Mouse (Mus musculus) CH12.LX (cell line): Measurements from ENCODE around the gene Extl2. TPM values are rescaled to one million over a fixed set of nuclear protein-coding genes. Genes with fewer than 3 reads are reported as not detected.
A peak's percentile ranks its signal among the peaks of the same experiment; 100 is the strongest.

ENCODE experiments used
- DNase-seq: peaks from one replicate; pipeline ENCODE4 v3.0.0-alpha.2; 2013; ENCODE audit errors: extremely low read depth
- H3K27ac ChIP-seq: 2 replicates; pipeline ENCODE4 v1.5.1; 2012; ENCODE audit warnings: low read depth, mild to moderate bottlenecking, control low read depth, moderate library complexity; ENCODE audit not compliant: insufficient read depth
- H3K27me3 ChIP-seq: replicated peaks from 2 replicates; pipeline ENCODE3; 2012; ENCODE audit warnings: inconsistent platforms
- H3K36me3 ChIP-seq, 2 experiments: replicated peaks in 1 of 2; 2 replicates each; pipeline versions ENCODE3 to v1.6.1; 2012; ENCODE audit warnings: inconsistent platforms in 1 of 2, low read length in 1 of 2, mild to moderate bottlenecking in 1 of 2, mixed read lengths in 1 of 2, moderate library complexity in 1 of 2; ENCODE audit not compliant: control insufficient read depth in 1 of 2, insufficient read depth in 1 of 2
- H3K4me1 ChIP-seq, 2 experiments: 2 replicates each; pipeline ENCODE4 v1.6.1; 2012; ENCODE audit warnings: inconsistent platforms in 1 of 2, moderate library complexity in 1 of 2; ENCODE audit not compliant: insufficient read depth in 2 of 2, control insufficient read depth in 1 of 2
- H3K4me2 ChIP-seq: 2 replicates; pipeline ENCODE4 v1.6.1; 2012; ENCODE audit warnings: low read depth, mild to moderate bottlenecking, control low read depth; ENCODE audit not compliant: poor library complexity, insufficient read depth, severe bottlenecking
- H3K4me3 ChIP-seq, 3 experiments: fragments of 150-350 bp in 1 of 3; sonication (generic) in 1 of 3; replicated peaks in 1 of 3; 2 replicates each; pipeline versions ENCODE3 to v1.5.1; 2011 to 2012; ENCODE audit warnings: low read depth in 2 of 3, low read length in 2 of 3, mild to moderate bottlenecking in 2 of 3, moderate library complexity in 2 of 3, control low read depth in 1 of 3, improper control_type of control experiment in 1 of 3, inconsistent platforms in 1 of 3, mixed read lengths in 1 of 3; ENCODE audit not compliant: poor library complexity in 1 of 3
- H3K79me2 ChIP-seq: replicated peaks from 2 replicates; pipeline ENCODE4 v1.6.1; 2012; ENCODE audit warnings: mild to moderate bottlenecking, moderate library complexity; ENCODE audit not compliant: control insufficient read depth, poor library complexity, insufficient read depth, severe bottlenecking; ENCODE audit errors: extremely low read depth
- H3K9ac ChIP-seq: 2 replicates; pipeline ENCODE4 v1.6.1; 2012; ENCODE audit warnings: low read depth, mild to moderate bottlenecking, control low read depth, moderate library complexity; ENCODE audit not compliant: insufficient read depth
- H3K9me3 ChIP-seq: replicated peaks from 2 replicates; pipeline ENCODE3; 2012; ENCODE audit warnings: low read length, inconsistent platforms, mixed read lengths
- BHLHE40 ChIP-seq: IDR thresholded peaks from 2 replicates; pipeline ENCODE4 v1.6.1; 2011; ENCODE audit warnings: mild to moderate bottlenecking, low read depth, low read length, improper control_type of control experiment
- CHD1 ChIP-seq: IDR thresholded peaks from 2 replicates; pipeline ENCODE4 v1.6.1; 2012; ENCODE audit warnings: low read depth, low read length, improper control_type of control experiment, inconsistent platforms
- CHD2 ChIP-seq: IDR thresholded peaks from 2 replicates; pipeline ENCODE4 v1.6.1; 2011; ENCODE audit warnings: low read length, improper control_type of control experiment
- CTCF ChIP-seq, 2 experiments: IDR thresholded peaks in 1 of 2; conservative IDR thresholded peaks in 1 of 2; 2 replicates each; pipeline ENCODE4 v1.5.1; 2011 to 2012; ENCODE audit warnings: low read depth in 2 of 2, low read length in 2 of 2, improper control_type of control experiment in 1 of 2, inconsistent platforms in 1 of 2, mild to moderate bottlenecking in 1 of 2, moderate library complexity in 1 of 2
- E2F4 ChIP-seq: IDR thresholded peaks from 2 replicates; pipeline ENCODE4 v1.6.1; 2011; ENCODE audit warnings: low read depth, low read length, improper control_type of control experiment; ENCODE audit not compliant: insufficient replicate concordance
- ELF1 ChIP-seq: IDR thresholded peaks from 2 replicates; pipeline ENCODE4 v1.6.1; 2014; ENCODE audit warnings: low read depth, mild to moderate bottlenecking, inconsistent platforms, low read length, improper control_type of control experiment
- ETS1 ChIP-seq: conservative IDR thresholded peaks from 2 replicates; pipeline ENCODE4 v1.6.1; 2012; ENCODE audit warnings: low read depth, mild to moderate bottlenecking, inconsistent platforms, low read length, improper control_type of control experiment, moderate library complexity
- GABPA ChIP-seq: IDR thresholded peaks from 2 replicates; pipeline ENCODE4 v1.6.1; 2012; ENCODE audit warnings: low read depth, low read length, improper control_type of control experiment, inconsistent platforms; ENCODE audit not compliant: insufficient replicate concordance
- HCFC1 ChIP-seq: IDR thresholded peaks from 2 replicates; pipeline ENCODE4 v1.6.1; 2012; ENCODE audit warnings: low read depth, mild to moderate bottlenecking, inconsistent platforms, low read length, improper control_type of control experiment
- IRF4 ChIP-seq: IDR thresholded peaks from 2 replicates; pipeline ENCODE4 v1.6.1; 2014; ENCODE audit warnings: low read depth, mild to moderate bottlenecking, inconsistent platforms, low read length, improper control_type of control experiment
- JUN ChIP-seq: IDR thresholded peaks from 2 replicates; pipeline ENCODE4 v1.6.1; 2011; ENCODE audit warnings: low read depth, mild to moderate bottlenecking, low read length, improper control_type of control experiment, moderate library complexity; ENCODE audit not compliant: insufficient read depth
- JUND ChIP-seq: conservative IDR thresholded peaks from 2 replicates; pipeline ENCODE4 v1.6.1; 2011; ENCODE audit warnings: low read depth, low read length, improper control_type of control experiment
- KAT2A ChIP-seq: IDR thresholded peaks from 2 replicates; pipeline ENCODE4 v1.6.1; 2012; ENCODE audit warnings: low read length, improper control_type of control experiment, inconsistent platforms; ENCODE audit not compliant: insufficient replicate concordance
- MAFK ChIP-seq: IDR thresholded peaks from 2 replicates; pipeline ENCODE4 v1.6.1; 2011; ENCODE audit warnings: low read length, improper control_type of control experiment; ENCODE audit not compliant: insufficient replicate concordance
- MAX ChIP-seq: IDR thresholded peaks from 2 replicates; pipeline ENCODE4 v1.6.1; 2011; ENCODE audit warnings: low read length, improper control_type of control experiment
- MAZ ChIP-seq: IDR thresholded peaks from 2 replicates; pipeline ENCODE4 v1.6.1; 2012; ENCODE audit warnings: low read depth, mild to moderate bottlenecking, inconsistent platforms, low read length, improper control_type of control experiment, moderate library complexity
- MEF2A ChIP-seq: IDR thresholded peaks from 2 replicates; pipeline ENCODE4 v1.6.1; 2014; ENCODE audit warnings: low read depth, mild to moderate bottlenecking, inconsistent platforms, low read length, improper control_type of control experiment, borderline replicate concordance
- MYC ChIP-seq: IDR thresholded peaks from 2 replicates; pipeline ENCODE4 v1.6.1; 2011; ENCODE audit warnings: low read depth, mild to moderate bottlenecking, improper control_type of control experiment, low read length
- NELFE ChIP-seq: IDR thresholded peaks from 2 replicates; pipeline ENCODE4 v1.6.1; 2011; ENCODE audit warnings: low read depth, low read length, improper control_type of control experiment
- NRF1 ChIP-seq: IDR thresholded peaks from 2 replicates; pipeline ENCODE4 v1.6.1; 2014; ENCODE audit warnings: low read depth, mild to moderate bottlenecking, inconsistent platforms, low read length, improper control_type of control experiment, moderate library complexity
- PAX5 ChIP-seq: IDR thresholded peaks from 2 replicates; pipeline ENCODE4 v1.6.1; 2012; ENCODE audit warnings: low read length, inconsistent platforms, mixed read lengths
- POLR2A ChIP-seq: IDR thresholded peaks from 2 replicates; pipeline ENCODE4 v1.6.1; 2011; ENCODE audit warnings: low read depth, mild to moderate bottlenecking, improper control_type of control experiment, low read length
- POLR2AphosphoS2 ChIP-seq: IDR thresholded peaks from 2 replicates; pipeline ENCODE4 v1.6.1; 2011; ENCODE audit warnings: low read depth, low read length, improper control_type of control experiment
- RAD21 ChIP-seq: IDR thresholded peaks from 2 replicates; pipeline ENCODE4 v1.6.1; 2011; ENCODE audit warnings: low read depth, mild to moderate bottlenecking, low read length, improper control_type of control experiment, moderate library complexity
- RCOR1 ChIP-seq: conservative IDR thresholded peaks from 2 replicates; pipeline ENCODE4 v1.6.1; 2012; ENCODE audit warnings: low read depth, mild to moderate bottlenecking, inconsistent platforms, low read length, improper control_type of control experiment
- SMC3 ChIP-seq: IDR thresholded peaks from 2 replicates; pipeline ENCODE4 v1.6.1; 2011; ENCODE audit warnings: low read depth, low read length, improper control_type of control experiment
- UBTF ChIP-seq: IDR thresholded peaks from 2 replicates; pipeline ENCODE4 v1.6.1; 2012; ENCODE audit warnings: low read depth, mild to moderate bottlenecking, inconsistent platforms, low read length, improper control_type of control experiment, moderate library complexity
- USF1 ChIP-seq: IDR thresholded peaks from 2 replicates; pipeline ENCODE4 v1.6.1; 2014; ENCODE audit warnings: low read depth, mild to moderate bottlenecking, inconsistent platforms, low read length, improper control_type of control experiment
- USF2 ChIP-seq: conservative IDR thresholded peaks from 2 replicates; pipeline ENCODE4 v1.6.1; 2011; ENCODE audit warnings: low read depth, low read length, improper control_type of control experiment
- ZMIZ1 ChIP-seq: IDR thresholded peaks from 2 replicates; pipeline ENCODE4 v1.6.1; 2012; ENCODE audit warnings: low read depth, mild to moderate bottlenecking, inconsistent platforms, low read length, improper control_type of control experiment
- ZNF384 ChIP-seq: IDR thresholded peaks from 2 replicates; pipeline ENCODE4 v1.6.1; 2012; ENCODE audit warnings: low read depth, low read length, improper control_type of control experiment, inconsistent platforms
- dilution Hi-C: fragments of 300-500 bp; cut with MboI; formaldehyde crosslinking; loops from 2 replicates; pipeline ENCODE4 v1.14.3; 2020; ENCODE audit warnings: low sequenced_read_pairs; ENCODE audit not compliant: extremely low pct_unique_long_range_greater_than_20kb, extremely low pct_ligation_motif_present
- in situ Hi-C: fragments of 300-500 bp; cut with MboI; formaldehyde crosslinking; loops from 3 replicates; pipeline ENCODE4 v1.14.3; 2019; ENCODE audit warnings: low sequenced_read_pairs, low pct_ligation_motif_present, low pct_unique_long_range_greater_than_20kb, mixed read lengths
- polyA plus RNA-seq: library from polyadenylated mRNA; unstranded; fragments of >175 nt; gene quantifications from 2 replicates; pipeline ENCODE4 v1.2.1, GENCODE M21; 2012; ENCODE audit warnings: low read depth; ENCODE audit not compliant: insufficient read length
- total RNA-seq, 2 experiments: library from RNA; depleted of rRNA; stranded (reverse); fragments of 300-350 nt in 1 of 2; fragments of >200 nt in 1 of 2; gene quantifications; 2 replicates each; pipeline ENCODE4 v1.2.3; 2012 to 2014

Gene Extl2
- total and polyA plus RNA-seq, 3 experiments = 8.1 to 12.0 (median 11.2) TPM

DNA sequence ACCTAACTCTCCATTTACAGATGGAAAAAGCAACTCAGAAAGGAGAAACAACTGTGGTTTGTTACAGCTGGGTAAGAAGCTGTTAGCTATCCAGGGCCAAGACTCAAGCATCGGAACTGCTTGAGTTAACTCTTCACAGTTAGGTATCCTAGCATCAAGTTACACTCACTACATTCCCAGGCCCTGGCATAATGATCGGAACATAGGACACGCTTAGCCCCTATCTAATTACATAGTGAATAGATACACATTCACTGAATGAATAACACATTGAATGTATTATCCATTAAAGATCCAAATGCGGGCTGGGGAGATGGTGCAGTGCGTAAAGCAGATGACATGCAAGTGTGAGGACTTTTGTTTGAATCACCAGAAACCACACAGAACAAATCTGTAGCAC, 43.2 kb upstream of the Extl2 start:
- Histone ChIP-seq H3K79me2 (no peaks in the 10 kb centered on the region), H3K27me3 (no peaks in the 10 kb centered on the region), H3K9ac (no peak overlapping the region), H3K4me1 (peaks cover 4 to 6% of the 10 kb centered on the region in 2 experiments; a peak in 3 of 4 replicates), H3K27ac (no peak overlapping the region), H3K36me3 (peaks cover 13 to 62% of the 10 kb centered on the region in 2 experiments), H3K4me2 (no peak overlapping the region), H3K9me3 (no peaks in the 10 kb centered on the region), H3K4me3 (no peak overlapping the region)
- TF ChIP-seq RCOR1 = no peak
- TF ChIP-seq PAX5 = no peak
- TF ChIP-seq ELF1 = no peak
- TF ChIP-seq NRF1 = no peak
- dilution Hi-C loops = no loop called here
- in situ Hi-C loops = no loop called here
- DNase-seq = no peak

DNA sequence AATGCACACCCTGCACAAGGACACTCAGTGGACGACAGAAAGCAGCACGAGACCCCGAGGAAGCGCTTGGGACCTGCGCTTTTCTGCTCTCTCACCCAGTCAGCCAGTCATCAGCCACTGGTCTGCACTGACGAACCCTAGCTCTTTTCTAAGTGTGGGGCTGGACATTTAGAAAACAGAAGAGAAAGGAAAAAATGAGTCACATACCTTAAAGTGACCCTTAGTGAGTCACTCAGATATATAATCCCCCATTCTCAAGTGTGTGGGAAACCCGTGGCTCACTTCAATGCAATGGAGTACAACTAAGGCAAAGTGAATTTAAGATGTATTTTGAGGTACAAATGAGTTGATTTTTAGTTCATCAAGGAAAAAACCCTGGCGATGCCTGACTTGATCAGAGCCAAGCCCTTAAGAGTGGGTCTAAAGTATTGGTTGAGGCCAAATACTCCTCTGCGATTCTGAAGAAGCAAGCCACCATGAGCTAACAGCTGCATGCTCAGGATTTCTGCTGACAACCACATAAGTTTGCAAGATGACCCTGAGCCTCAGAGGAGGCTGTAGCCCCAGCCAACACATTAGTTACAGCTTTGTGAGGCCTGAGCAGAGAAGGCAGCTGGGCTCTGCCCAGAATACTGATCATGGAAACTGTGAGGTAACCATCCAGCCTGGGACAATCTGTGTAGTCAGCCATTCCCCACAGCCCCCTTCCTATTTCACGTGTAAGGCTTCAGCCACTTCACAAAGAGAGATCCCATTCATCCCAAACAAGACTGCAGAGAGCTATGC, 38.3 kb upstream of the Extl2 start:
- dilution Hi-C loops = no loop called here
- in situ Hi-C loops = no loop called here
- H3K36me3 ChIP-seq = peaks cover 30 to 86% of the 10 kb centered on the region in 2 experiments
- TF ChIP-seq CHD2 (no peak), JUN (peak; percentile 97), E2F4 (no peak), GABPA (no peak), POLR2AphosphoS2 (no peak), USF2 (no peak), ZNF384 (no peak; the same call in 1 of the 2 replicates), MAZ (0 out of 2 replicates have a peak, but pooled peaks have one; percentile 42), POLR2A (no peak), CHD1 (no peak), MEF2A (peak; percentile 92), RAD21 (no peak), ELF1 (no peak), UBTF (no peak), JUND (peak; percentile 98), USF1 (no peak), PAX5 (no peak), ETS1 (peak; percentile 85), SMC3 (no peak), BHLHE40 (peak; percentile 70), MYC (0 out of 2 replicates have a peak, but pooled peaks have one; percentile 32), NELFE (no peak), KAT2A (no peak), RCOR1 (no peak; the same call in 1 of the 2 replicates), MAFK (peak; percentile 20; the same call in 1 of the 2 replicates), IRF4 (peak; percentile 80), CTCF (conservative IDR thresholded peaks at IDR 0.05 in 1 of 2, IDR thresholded peaks at IDR 0.05 in 1 of 2; ENCODE audit: low read depth in 2 of 2, low read length in 2 of 2) (no peak), ZMIZ1 (no peak), HCFC1 (no peak), MAX (no peak)

More for the DNA sequence above, 38.3 kb upstream of the Extl2 start:
- Histone ChIP-seq H3K9ac (peak overlapping the region; percentile 57; the same call in 1 of the 2 replicates), H3K27ac (peak overlapping the region; percentile 79), H3K4me3 (no peak overlapping the region), H3K27me3 (no peaks in the 10 kb centered on the region), H3K4me1 (peaks cover 7 to 14% of the 10 kb centered on the region in 2 experiments; a peak in 3 of 4 replicates), H3K79me2 (no peaks in the 10 kb centered on the region), H3K9me3 (no peaks in the 10 kb centered on the region), H3K4me2 (peak overlapping the region; percentile 34; the same call in 1 of the 2 replicates)
- DNase-seq = peak; percentile 44
